Mouse (Mus musculus): ENCODE measurements around the gene Edem1.

DNA sequence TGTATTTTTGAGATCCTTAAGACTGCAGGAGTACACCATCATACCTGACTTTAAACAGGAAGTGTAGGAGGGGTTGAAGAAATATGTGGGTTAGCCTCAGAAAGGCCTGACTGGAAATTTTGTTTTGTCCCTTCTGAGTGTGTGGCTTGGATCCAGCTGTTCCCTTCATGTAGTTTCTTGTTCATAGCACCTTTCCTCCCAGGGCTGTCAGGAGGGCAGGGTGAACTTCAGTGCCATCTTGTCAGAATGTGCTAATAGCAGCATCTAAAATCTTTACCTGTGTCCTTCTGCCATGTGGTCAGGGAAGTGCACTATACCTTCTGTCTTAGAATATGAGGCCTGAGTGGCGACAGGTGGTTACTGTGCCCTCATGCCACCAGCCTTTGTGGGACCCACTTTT lies 32.8 kb downstream of the Edem1 start:
- TF ChIP-seq POLR2A (IDR thresholded peaks at IDR 0.05; ENCODE audit: control insufficient read depth, extremely low read depth, insufficient read depth, low read length, poor library complexity) (no peak), CTCF (IDR thresholded peaks at IDR 0.05; ENCODE audit: borderline replicate concordance, control insufficient read depth, extremely low read depth, insufficient read depth, low read length, poor library complexity) (no peak)

All from thymus, adult 2 months (tissue).